Mouse (Mus musculus) small intestine, adult 2 months (tissue): ENCODE measurements around the gene Ptpro.

Source experiments
- CTCF ChIP-seq: fragments of 200-500 bp; IDR thresholded peaks from 2 replicates; pipeline ENCODE4 v1.5.1; 2012; ENCODE audit warnings: low read depth, mild to moderate bottlenecking, control low read depth, inconsistent platforms, low read length, moderate library complexity, mixed read lengths; ENCODE audit not compliant: insufficient replicate concordance, insufficient read length; ENCODE audit errors: extremely low read depth
- POLR2A ChIP-seq: fragments of 200-500 bp; IDR thresholded peaks from 2 replicates; pipeline ENCODE4 v1.6.1; 2012; ENCODE audit warnings: low read depth, mild to moderate bottlenecking, control low read depth, inconsistent platforms, low read length, moderate library complexity

DNA sequence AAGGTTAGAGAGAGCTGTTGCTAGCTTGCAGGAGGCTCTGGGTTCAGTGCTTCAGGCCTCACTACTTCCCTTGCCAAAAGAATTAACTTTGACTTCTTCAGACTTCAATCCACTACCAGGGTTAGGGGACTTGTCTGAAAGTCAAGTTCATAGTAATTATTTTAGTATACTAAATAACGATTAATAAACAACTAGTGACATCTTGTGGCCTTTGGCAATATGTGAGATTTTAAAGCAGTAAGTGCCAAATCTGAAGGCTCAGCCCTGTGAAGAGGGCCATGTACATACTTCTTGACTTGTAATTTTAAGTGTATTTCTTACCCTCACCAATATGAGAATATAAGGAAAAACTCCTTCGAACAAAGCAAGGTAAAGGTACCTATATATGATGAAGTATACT, 145.2 kb downstream of the Ptpro start:
- TF ChIP-seq POLR2A (no peak), CTCF (no peak)
